Mouse (Mus musculus): ENCODE measurements around the gene Apoh. TPM values are rescaled to one million over a fixed set of nuclear protein-coding genes. Genes with fewer than 3 reads are reported as not detected.

Apoh gene
- polyA plus RNA-seq, 1 experiment: 0.25 TPM

GRCm38 (mm10) chr11:108343789-108344462 is 772 bp downstream of the Apoh start, which contains the start of gene Prkca:
Gene Prkca, minus strand, starts transcription at chr11:108343928.
- TF ChIP-seq POLR2A (IDR thresholded peaks at IDR 0.05; ENCODE audit: insufficient read length, low read depth) (peak; percentile 76), USF1 (IDR thresholded peaks at IDR 0.05; ENCODE audit: low read depth) (no peak), TCF12 (IDR thresholded peaks at IDR 0.05; ENCODE audit: insufficient read depth, poor library complexity, severe bottlenecking) (no peak), CEBPB (IDR thresholded peaks at IDR 0.05; ENCODE audit: insufficient read depth, poor library complexity, severe bottlenecking) (no peak), MYOD1 (IDR thresholded peaks at IDR 0.05; ENCODE audit: control insufficient read depth in 1 of 3, insufficient read length in 2 of 3, low read depth in 2 of 3) (peak in 1 of 3 experiments; percentile 12), REST (IDR thresholded peaks at IDR 0.05; ENCODE audit: insufficient read depth, insufficient read length) (no peak), E2F4 (IDR thresholded peaks at IDR 0.05; ENCODE audit: insufficient read depth) (no peak), POLR2AphosphoS2 (IDR thresholded peaks at IDR 0.05; ENCODE audit: insufficient read length, low read depth) (peak; percentile 68)
- H3K27me3 ChIP-seq (ENCODE audit: control insufficient read depth, insufficient read depth, insufficient read length): no peaks in the 10 kb centered on the region
- H3K36me3 ChIP-seq (ENCODE audit: control insufficient read depth, insufficient read depth): peaks cover 7% of the 10 kb centered on the region
- H3K79me2 ChIP-seq (ENCODE audit: control insufficient read depth, insufficient read depth): peaks cover 26% of the 10 kb centered on the region
- H3ac ChIP-seq (ENCODE audit: control insufficient read depth, insufficient read length): peak within 1 kb of the TSS; percentile 63
- H3K4me3 ChIP-seq: peak within 1 kb of the TSS; percentile 91
- peak within 1 kb of the TSS; percentile 90 for H3K4me2 ChIP-seq (ENCODE audit: low read depth)

GRCm38 (mm10) chr11:108344759-108345158 is 1.6 kb downstream of the Apoh start:
- Histone ChIP-seq H3K79me2 (ENCODE audit: control insufficient read depth, insufficient read depth) (peaks cover 21% of the 10 kb centered on the region), H3ac (ENCODE audit: control insufficient read depth, insufficient read length) (no peak overlapping the region), H3K36me3 (ENCODE audit: control insufficient read depth, insufficient read depth) (peaks cover 3% of the 10 kb centered on the region), H3K27me3 (ENCODE audit: control insufficient read depth, insufficient read depth, insufficient read length) (no peaks in the 10 kb centered on the region), H3K4me3 (peak overlapping the region; percentile 91), H3K4me2 (ENCODE audit: low read depth) (peak overlapping the region; percentile 68)
- TF ChIP-seq POLR2A (IDR thresholded peaks at IDR 0.05; ENCODE audit: insufficient read length, low read depth) (no peak), POLR2AphosphoS2 (IDR thresholded peaks at IDR 0.05; ENCODE audit: insufficient read length, low read depth) (no peak), REST (IDR thresholded peaks at IDR 0.05; ENCODE audit: insufficient read depth, insufficient read length) (no peak), USF1 (IDR thresholded peaks at IDR 0.05; ENCODE audit: low read depth) (no peak), MYOG (IDR thresholded peaks at IDR 0.05; ENCODE audit: control insufficient read depth in 1 of 3, insufficient read depth in 1 of 3, insufficient read length in 2 of 3, low read depth in 2 of 3) (no peak)

GRCm38 (mm10) chr11:108345321-108345720 is 2.2 kb downstream of the Apoh start:
- Histone ChIP-seq H3K36me3 (ENCODE audit: control insufficient read depth, insufficient read depth) (no peaks in the 10 kb centered on the region), H3K79me2 (ENCODE audit: control insufficient read depth, insufficient read depth) (peaks cover 20% of the 10 kb centered on the region), H3K4me2 (ENCODE audit: low read depth) (no peak overlapping the region), H3K4me3 (no peak overlapping the region), H3ac (ENCODE audit: control insufficient read depth, insufficient read length) (no peak overlapping the region), H3K27me3 (ENCODE audit: control insufficient read depth, insufficient read depth, insufficient read length) (no peaks in the 10 kb centered on the region)
- TF ChIP-seq TCF3 (IDR thresholded peaks at IDR 0.05; ENCODE audit: insufficient read length, low read depth) (no peak), CEBPB (IDR thresholded peaks at IDR 0.05; ENCODE audit: insufficient read depth, poor library complexity, severe bottlenecking) (no peak), USF1 (IDR thresholded peaks at IDR 0.05; ENCODE audit: low read depth) (no peak), POLR2A (IDR thresholded peaks at IDR 0.05; ENCODE audit: insufficient read length, low read depth) (no peak), MAX (IDR thresholded peaks at IDR 0.05; ENCODE audit: low read depth) (no peak), SRF (IDR thresholded peaks at IDR 0.05; ENCODE audit: control insufficient read depth, insufficient read length, low read depth) (no peak), POLR2AphosphoS2 (IDR thresholded peaks at IDR 0.05; ENCODE audit: insufficient read length, low read depth) (no peak), TCF12 (IDR thresholded peaks at IDR 0.05; ENCODE audit: insufficient read depth, poor library complexity, severe bottlenecking) (no peak), MYOG (IDR thresholded peaks at IDR 0.05; ENCODE audit: control insufficient read depth in 1 of 3, insufficient read depth in 1 of 3, insufficient read length in 2 of 3, low read depth in 2 of 3) (no peak), E2F4 (IDR thresholded peaks at IDR 0.05; ENCODE audit: insufficient read depth) (no peak), MYOD1 (IDR thresholded peaks at IDR 0.05; ENCODE audit: control insufficient read depth in 1 of 3, insufficient read length in 2 of 3, low read depth in 2 of 3) (no peak)

- TF ChIP-seq MYOD1 (IDR thresholded peaks at IDR 0.05; ENCODE audit: control insufficient read depth in 1 of 3, insufficient read length in 2 of 3, low read depth in 2 of 3) (no peak), USF1 (IDR thresholded peaks at IDR 0.05; ENCODE audit: low read depth) (no peak), CEBPB (IDR thresholded peaks at IDR 0.05; ENCODE audit: insufficient read depth, poor library complexity, severe bottlenecking) (no peak), MAX (IDR thresholded peaks at IDR 0.05; ENCODE audit: low read depth) (no peak), TCF3 (IDR thresholded peaks at IDR 0.05; ENCODE audit: insufficient read length, low read depth) (no peak), SRF (IDR thresholded peaks at IDR 0.05; ENCODE audit: control insufficient read depth, insufficient read length, low read depth) (no peak), MYOG (IDR thresholded peaks at IDR 0.05; ENCODE audit: control insufficient read depth in 1 of 3, insufficient read depth in 1 of 3, insufficient read length in 2 of 3, low read depth in 2 of 3) (no peak), TCF12 (IDR thresholded peaks at IDR 0.05; ENCODE audit: insufficient read depth, poor library complexity, severe bottlenecking) (no peak), POLR2AphosphoS2 (IDR thresholded peaks at IDR 0.05; ENCODE audit: insufficient read length, low read depth) (no peak), REST (IDR thresholded peaks at IDR 0.05; ENCODE audit: insufficient read depth, insufficient read length) (no peak), E2F4 (IDR thresholded peaks at IDR 0.05; ENCODE audit: insufficient read depth) (no peak), POLR2A (IDR thresholded peaks at IDR 0.05; ENCODE audit: insufficient read length, low read depth) (no peak)
- Histone ChIP-seq H3ac (ENCODE audit: control insufficient read depth, insufficient read length) (no peak overlapping the region), H3K4me3 (no peak overlapping the region), H3K4me2 (ENCODE audit: low read depth) (no peak overlapping the region), H3K79me2 (ENCODE audit: control insufficient read depth, insufficient read depth) (no peaks in the 10 kb centered on the region), H3K27me3 (ENCODE audit: control insufficient read depth, insufficient read depth, insufficient read length) (no peaks in the 10 kb centered on the region), H3K36me3 (ENCODE audit: control insufficient read depth, insufficient read depth) (no peaks in the 10 kb centered on the region)
Observed at GRCm38 (mm10) chr11:108350799-108351198, 7.6 kb downstream of the Apoh start.
